Mouse (Mus musculus): ENCODE data around the gene Rhox3a2. TPM values are rescaled to one million over a fixed set of nuclear protein-coding genes. Genes with fewer than 3 reads are reported as not detected.
"Not testable (repeated sequence)": the region's sequence is repeated elsewhere in the genome, so short reads cannot be mapped to it uniquely, and the experiment has no call there.

Gene Rhox3a2
- total RNA-seq (2022), result not detected

- not testable (repeated sequence) for DNase-seq (ENCODE audit: low spot score in 2 of 2)
Observed at GRCm38 (mm10) chrX:37379728-37380127, at the start of gene Rhox3a2. Gene Rhox3a2, plus strand, starts transcription at chrX:37380028.

DNA sequence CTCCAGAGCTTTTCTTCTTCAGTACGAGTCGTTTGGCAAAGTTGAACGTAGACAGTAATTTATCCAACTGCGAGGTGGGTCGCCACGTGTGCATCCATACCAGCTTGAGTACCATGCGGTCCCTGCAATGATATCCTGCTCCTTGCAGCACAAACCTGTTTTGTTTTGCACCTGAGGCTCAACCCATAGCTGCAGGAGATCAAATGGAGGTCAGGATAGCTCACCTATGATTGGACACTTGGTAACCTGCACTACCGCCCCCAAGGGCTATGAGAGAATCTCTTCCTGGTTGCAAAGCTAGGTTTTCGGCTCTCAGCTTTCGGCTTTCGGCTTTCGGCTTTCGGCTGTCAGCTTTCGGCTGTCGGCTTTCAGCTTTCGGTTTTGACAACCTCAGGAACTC, 10.7 kb downstream of the Rhox3a2 start, which contains the start of gene Rhox4a2:
Gene Rhox4a2, plus strand, starts transcription at position 301 of the 400 bp plus-strand sequence.
- not testable (repeated sequence) for DNase-seq (ENCODE audit: low spot score in 2 of 2)

DNA sequence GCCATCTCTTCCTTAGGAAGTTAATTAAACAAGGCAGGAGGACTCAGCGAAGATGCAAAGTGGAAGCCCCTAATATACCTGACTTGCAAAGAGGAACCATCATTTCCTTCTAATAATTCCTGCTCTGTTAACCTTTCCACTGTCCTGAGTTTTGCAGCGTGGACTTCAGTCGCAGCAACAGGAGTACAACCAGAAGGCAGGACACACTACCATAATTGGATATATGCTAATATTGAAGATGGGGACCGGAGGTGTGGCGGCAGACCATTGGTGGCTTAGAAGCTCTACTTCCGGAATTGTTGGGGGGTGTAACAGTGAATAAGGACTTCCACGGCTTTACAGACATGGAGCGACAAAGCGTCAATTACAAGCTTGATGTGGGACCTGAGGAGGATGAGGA, 31.9 kb downstream of the Rhox3a2 start, which contains the start of gene Rhox2b:
Gene Rhox2b, plus strand, starts transcription at position 301 of the 400 bp plus-strand sequence.
- DNase-seq (ENCODE audit: low spot score in 2 of 2), result not testable (repeated sequence)

GRCm38 (mm10) chrX:37432194-37432593, 52.4 kb downstream of the Rhox3a2 start, which contains the start of gene Rhox4b:
Gene Rhox4b, plus strand, starts transcription at chrX:37432494.
- not testable (repeated sequence) for DNase-seq (ENCODE audit: low spot score in 2 of 2)

Other genes starting within 250 kb of the Rhox3a2 start
- gene Akap14, start 211.2 kb upstream of the Rhox3a2 start, total RNA-seq (2022), result under 1 TPM in 1 of 4 experiments, not detected in 3; 0.20 TPM
- 100 to 1,000 TPM; 160 to 253 (median 215) TPM for gene Ndufa1, start 188.9 kb upstream of the Rhox3a2 start, total RNA-seq (2022)
- gene Rnf113a1, start 188.8 kb upstream of the Rhox3a2 start, total RNA-seq (2022), result 1 to 10 TPM; 6.7 to 8.2 (median 7.6) TPM
- gene Gm9, start 169.0 kb upstream of the Rhox3a2 start, total RNA-seq (2022), result not detected
- not detected for gene Rhox1, start 157.8 kb upstream of the Rhox3a2 start, total RNA-seq (2022)
- not detected for gene Rhox2a, start 135.1 kb upstream of the Rhox3a2 start, total RNA-seq (2022)
- gene Rhox3a, start 130.1 kb upstream of the Rhox3a2 start, total RNA-seq (2022), result not detected
- gene Rhox4a, start 114.7 kb upstream of the Rhox3a2 start, total RNA-seq (2022), result not detected
- gene Rhox4a2, start 10.8 kb downstream of the Rhox3a2 start, total RNA-seq (2022), result not detected
- gene Rhox2b, start 32.0 kb downstream of the Rhox3a2 start, total RNA-seq (2022), result not detected
- gene Rhox4b, start 52.5 kb downstream of the Rhox3a2 start, total RNA-seq (2022), result not detected
- gene Rhox2c, start 73.7 kb downstream of the Rhox3a2 start, total RNA-seq (2022), result not detected
- not detected for gene Rhox3c, start 78.6 kb downstream of the Rhox3a2 start, total RNA-seq (2022)
- gene Rhox4c, start 100.3 kb downstream of the Rhox3a2 start, total RNA-seq (2022), result not detected
- not detected for gene Rhox2d, start 113.4 kb downstream of the Rhox3a2 start, total RNA-seq (2022)
- not detected for gene Rhox4d, start 134.3 kb downstream of the Rhox3a2 start, total RNA-seq (2022)
- gene Rhox2e, start 150.4 kb downstream of the Rhox3a2 start, total RNA-seq (2022), result not detected
- gene Rhox3e, start 162.0 kb downstream of the Rhox3a2 start, total RNA-seq (2022), result not detected
- not detected for gene Rhox4e, start 177.4 kb downstream of the Rhox3a2 start, total RNA-seq (2022)
- not detected for gene Rhox2f, start 191.4 kb downstream of the Rhox3a2 start, total RNA-seq (2022)
- not detected for gene Rhox3f, start 201.0 kb downstream of the Rhox3a2 start, total RNA-seq (2022)
- not detected for gene Rhox4f, start 227.7 kb downstream of the Rhox3a2 start, total RNA-seq (2022)
- not detected for gene Rhox3g, start 248.6 kb downstream of the Rhox3a2 start, total RNA-seq (2022)

All from left cerebral cortex, adult 8-10 months (tissue).